Mouse (Mus musculus): ENCODE measurements around the gene Srrm1. TPM values are rescaled to one million over a fixed set of nuclear protein-coding genes. Genes with fewer than 3 reads are reported as not detected.

The Srrm1 gene
- 10 to 100 TPM; 58.8 to 62.3 TPM for total RNA-seq (2021)

DNA sequence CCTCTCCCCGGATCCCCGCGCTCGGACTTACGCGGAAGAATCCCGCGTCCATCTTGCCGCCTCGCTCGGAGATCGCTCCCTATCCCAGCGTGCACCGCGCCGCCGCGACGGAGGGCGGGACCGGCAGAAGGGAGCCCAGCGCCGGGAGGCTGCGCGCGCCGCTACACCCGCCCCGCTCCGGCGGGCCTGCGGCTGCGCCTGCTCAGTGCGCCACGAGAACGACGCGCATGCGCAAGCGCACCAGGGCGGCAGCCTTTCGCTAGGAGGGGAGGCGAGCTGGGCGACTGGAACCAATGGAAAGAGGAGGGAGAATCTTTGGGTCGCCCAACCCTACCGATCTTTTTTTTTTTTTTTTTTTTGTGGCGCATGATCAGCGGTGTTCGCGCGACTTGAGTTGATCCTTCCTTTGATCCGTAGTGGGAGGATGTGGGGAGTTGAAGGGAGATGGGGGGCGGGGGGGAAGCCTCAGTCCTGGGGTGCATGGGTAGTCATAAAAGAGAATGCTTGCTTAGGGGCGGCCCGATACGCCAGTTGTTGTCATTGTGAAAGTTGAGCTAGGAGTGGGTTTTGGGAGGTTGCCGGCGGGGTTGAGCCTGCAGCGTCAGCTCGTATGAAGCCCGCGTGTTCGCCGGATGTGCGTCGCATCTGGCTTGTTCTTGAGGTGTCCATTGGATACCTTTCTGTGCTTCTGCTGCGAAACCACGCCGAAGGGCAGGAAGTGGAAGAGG, at the start of gene Srrm1:
Gene Srrm1 (minus strand): TSS at position 256 of the 728 bp plus-strand sequence.
- intact Hi-C loops (cut with DNase I), result loop anchor here (5.0 kb wide), 1 partner anchor 201 kb away; no protein-coding TSS in a partner anchor
- peak; percentile 99 for DNase-seq (ENCODE audit: low spot score)

DNA sequence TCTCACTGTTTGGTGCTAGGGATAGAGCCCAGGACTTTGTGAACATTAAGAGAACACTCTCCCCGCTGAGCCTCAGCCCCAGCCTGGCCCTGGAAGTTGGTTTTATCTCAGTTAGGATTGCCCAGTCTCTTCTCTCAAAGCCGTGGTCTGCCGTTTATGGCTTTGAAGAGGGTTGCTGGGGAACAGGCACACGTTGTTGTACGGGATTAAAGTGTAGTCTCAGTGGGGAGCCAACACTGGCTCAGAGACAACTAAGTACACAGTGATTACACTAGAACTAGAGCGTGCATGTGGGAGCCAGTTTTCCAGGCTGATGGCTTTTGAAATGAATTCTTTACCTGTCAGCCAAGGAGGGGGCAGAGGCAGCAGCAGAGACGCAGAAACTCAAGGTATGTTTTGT, 48.8 kb upstream of the Srrm1 start:
- intact Hi-C loops (cut with DNase I), result no loop called here
- no peak for DNase-seq (ENCODE audit: low spot score)

DNA sequence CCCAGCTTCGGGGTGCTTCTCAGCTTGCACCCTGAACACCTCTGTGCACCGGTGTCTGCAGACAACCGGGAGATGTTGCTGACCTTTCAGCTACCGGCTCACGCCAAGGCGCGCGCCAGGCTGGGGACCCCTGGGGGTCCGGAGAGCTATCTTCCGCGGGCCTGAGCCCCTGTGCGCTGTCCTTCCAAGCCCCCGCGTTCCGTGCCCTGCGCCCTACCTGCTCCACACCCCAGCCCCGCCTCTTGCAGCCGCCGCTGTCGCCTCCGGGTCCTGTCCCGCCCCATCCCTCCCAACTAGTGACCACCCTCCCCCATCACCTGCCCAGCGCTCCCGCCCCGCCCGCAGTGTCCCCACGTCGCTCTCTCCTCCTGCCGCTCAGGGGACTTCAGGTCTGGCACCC, 44.9 kb upstream of the Srrm1 start, which contains the start of gene Ncmap:
Gene Ncmap (minus strand): TSS at position 237 of the 400 bp plus-strand sequence.
- intact Hi-C loops (cut with DNase I), result no loop called here
- DNase-seq (ENCODE audit: low spot score), result no peak

DNA sequence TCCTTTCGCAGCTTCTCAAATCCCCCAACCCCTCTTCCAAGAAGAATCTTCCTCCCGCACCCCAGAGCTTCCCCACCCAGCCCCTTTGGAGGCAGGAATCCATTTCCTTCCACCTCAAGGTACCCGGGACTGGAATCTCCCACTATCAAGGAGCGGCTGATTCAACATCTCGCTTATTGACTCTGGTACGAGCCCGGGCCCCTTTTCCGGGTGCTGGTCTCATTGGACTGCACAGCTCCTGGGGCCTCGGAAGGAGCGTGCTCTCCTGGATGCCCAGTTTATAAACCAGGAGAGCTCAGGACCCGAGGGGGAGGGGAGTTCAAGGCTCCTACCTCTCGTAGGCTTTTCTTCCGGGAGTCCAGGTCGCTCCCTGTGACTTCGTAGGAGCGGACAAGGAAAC, 44.4 kb upstream of the Srrm1 start:
- DNase-seq (ENCODE audit: low spot score), result no peak
- intact Hi-C loops (cut with DNase I), result no loop called here

DNA sequence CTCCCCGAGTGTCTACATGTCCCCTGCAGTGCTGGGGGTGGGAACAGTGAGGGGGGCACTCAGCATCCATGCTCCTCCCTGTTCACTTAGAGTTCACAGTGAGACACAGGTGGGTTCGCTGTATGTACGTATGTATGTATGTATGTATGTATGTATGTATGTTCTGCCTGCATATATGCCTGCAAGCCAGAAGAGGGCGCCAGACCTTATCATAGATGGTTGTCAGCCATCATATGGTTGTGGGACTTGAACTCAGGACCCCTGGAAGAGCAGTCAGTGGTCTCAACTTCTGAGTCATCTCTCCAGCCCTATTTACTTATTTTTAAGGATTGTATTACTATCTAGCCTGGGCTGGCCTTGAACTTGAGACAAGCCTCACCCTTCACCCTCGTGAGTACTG, 43.2 kb upstream of the Srrm1 start:
- intact Hi-C loops (cut with DNase I), result no loop called here
- no peak for DNase-seq (ENCODE audit: low spot score)

DNA sequence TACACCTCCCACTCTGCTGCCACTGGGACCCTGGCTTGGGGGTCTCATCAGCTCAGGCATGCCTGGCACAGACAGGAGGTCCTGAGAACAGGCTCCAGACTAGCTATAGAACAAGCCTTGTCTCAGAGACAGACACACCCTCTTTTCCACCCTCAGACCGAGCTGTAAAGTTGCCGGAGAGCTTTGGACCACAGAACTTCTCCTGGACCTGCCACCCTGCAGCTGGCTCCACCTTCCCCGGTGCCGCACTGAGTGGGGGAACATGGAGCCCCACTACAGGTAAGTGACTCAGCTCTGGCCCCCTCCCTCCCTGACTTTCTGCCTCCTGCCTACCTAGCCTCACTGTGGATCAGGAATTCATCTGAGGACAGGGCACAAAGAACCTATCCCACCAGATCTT, 42.3 kb upstream of the Srrm1 start:
- no peak for DNase-seq (ENCODE audit: low spot score)
- intact Hi-C loops (cut with DNase I), result no loop called here

DNA sequence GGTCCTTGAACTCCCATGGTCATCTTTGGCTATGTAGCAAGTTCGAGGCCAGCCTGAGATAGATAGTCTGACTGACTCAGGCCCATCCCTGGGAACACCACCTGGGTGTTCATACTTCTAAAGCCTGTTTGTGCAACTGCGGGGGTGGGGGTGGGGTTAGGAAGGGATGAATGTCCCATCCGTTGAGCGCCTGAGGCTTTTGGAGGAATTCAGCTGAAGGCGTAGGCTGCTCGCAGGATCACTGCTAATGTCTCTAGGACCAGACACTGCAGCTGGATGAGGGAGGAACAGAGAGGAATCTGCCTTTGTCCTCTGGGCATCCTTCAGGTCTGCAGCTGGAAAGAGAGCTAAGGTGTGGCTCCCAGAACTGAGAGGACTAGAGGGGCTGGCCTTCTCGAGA, 41.5 kb upstream of the Srrm1 start:
- DNase-seq (ENCODE audit: low spot score), result no peak
- intact Hi-C loops (cut with DNase I), result no loop called here

DNA sequence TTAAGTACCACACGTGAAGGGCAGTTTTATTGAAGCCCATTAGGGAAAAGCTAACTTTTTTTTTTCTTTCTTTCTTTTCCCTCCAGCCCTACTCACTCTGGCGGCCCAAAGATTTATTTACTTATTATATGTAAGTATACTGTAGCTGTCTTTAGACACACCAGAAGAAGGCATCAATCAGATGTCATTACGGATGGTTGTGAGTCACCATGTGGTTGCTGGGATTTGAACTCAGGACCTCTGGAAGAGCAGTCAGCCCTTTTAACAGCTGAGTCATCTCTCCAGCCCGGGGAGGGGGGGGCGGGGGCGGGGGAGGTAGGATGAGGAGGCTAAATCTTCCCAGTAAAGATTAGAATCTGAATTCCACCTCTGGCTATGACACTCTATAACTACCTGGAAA, 40.3 kb upstream of the Srrm1 start:
- DNase-seq (ENCODE audit: low spot score), result no peak

DNA sequence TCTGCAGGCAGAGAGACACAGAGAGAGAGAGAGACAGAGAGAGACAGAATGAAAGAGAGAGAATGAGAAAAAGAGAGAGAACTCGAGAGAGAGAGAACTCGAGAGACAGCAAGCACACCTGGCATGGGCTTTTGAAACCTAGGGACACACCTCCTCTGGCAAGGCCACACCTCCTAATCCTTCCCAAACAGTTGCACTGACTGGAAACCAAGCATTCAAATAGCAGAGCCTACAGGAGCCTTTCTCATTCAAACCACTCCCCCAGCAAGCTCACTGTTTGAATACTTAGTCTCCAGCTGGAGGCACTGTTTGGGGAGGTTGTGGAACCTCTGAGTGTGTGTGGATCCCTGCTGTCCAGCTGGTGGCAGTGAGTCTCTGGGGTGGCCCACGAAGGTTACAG, 39.7 kb upstream of the Srrm1 start:
- intact Hi-C loops (cut with DNase I), result no loop called here
- DNase-seq (ENCODE audit: low spot score), result no peak

More for the DNA sequence above, 40.3 kb upstream of the Srrm1 start:
- intact Hi-C loops (cut with DNase I), result no loop called here

DNA sequence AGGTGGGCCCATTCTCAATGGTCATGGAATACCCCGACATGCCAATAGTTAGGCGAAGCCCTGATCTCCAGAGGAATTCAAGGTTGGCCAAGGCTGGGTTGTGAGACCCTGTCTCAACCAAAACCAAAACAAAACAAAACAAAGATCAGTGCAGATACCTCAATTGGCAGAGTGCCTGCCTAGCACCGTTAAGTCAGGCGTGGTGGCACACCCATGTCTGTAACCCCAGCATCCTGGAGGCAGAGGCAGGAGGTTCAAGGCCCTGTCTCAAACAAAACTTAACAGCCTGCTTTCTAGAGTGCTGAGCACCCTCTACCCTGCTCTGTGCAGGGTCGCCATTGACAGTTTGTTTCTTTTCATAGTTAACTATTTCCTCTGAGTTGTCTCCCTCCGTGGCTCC, 37.9 kb upstream of the Srrm1 start:
- DNase-seq (ENCODE audit: low spot score), result no peak
- intact Hi-C loops (cut with DNase I), result no loop called here

DNA sequence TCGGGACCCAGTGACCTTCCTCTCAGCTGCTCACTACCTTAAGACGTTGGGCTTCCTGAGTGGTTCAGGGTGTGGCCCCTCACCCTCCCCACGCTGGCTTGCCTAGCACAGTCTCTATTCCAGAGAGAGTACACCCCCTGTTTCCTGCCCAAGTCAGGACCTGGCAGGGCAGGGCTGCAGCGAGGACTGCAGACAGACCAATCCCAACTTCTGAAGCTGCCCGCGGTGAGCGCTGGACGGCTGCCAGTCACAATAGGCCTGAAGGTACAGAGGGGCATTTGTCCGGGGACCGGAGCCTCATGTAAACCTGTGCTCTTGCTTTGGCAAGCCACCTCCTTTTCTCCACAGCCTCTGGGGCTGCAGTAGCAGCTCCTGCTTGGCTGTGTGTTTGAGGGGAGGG, 32.5 kb upstream of the Srrm1 start:
- no peak for DNase-seq (ENCODE audit: low spot score)
- intact Hi-C loops (cut with DNase I), result no loop called here

DNA sequence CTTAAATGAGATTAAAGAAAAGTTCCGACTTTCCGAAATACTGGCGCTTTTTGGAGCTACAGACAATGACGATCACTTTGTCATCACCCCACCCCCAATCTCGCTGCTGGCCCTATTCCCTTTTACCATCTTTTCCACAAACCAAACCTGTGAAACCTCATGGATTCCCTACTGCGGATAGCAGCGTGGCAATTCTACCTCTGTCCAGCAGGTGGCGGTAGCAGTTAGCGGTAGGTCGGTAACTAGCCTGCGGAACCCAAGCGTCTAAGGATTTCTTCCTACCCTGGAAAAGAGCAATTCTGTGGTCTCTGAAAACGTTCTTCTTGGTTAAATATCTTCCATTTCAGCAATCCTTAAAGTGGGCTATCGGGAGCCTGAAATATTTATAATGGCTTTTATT, 29.2 kb upstream of the Srrm1 start:
- intact Hi-C loops (cut with DNase I), result loop anchor here (1.0 to 5.0 kb wide), 2 partner anchors 29 to 285 kb away; no protein-coding TSS in a partner anchor
- DNase-seq (ENCODE audit: low spot score), result no peak

DNA sequence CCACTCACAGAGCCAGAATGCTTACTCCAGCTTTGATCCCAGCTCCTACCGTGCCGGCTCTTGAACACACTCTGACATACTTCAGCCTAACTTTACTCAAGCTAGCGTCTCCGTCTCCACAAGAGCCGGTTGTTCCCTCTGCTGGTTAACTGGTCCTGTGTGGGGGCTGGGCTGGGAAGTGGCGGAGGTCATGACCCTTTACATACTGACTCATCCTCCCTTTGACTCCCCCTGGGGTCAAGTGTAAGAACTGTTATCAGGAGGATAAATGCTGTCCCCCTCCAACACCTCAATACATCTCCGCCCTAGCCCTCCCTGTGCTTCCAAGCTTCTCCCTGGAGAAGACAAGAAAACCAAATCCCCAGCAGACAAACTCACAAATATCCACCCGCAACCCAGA, 28.2 kb upstream of the Srrm1 start:
- intact Hi-C loops (cut with DNase I), result loop anchor here (5.0 kb wide), 1 partner anchor 286 kb away; no protein-coding TSS in a partner anchor
- no peak for DNase-seq (ENCODE audit: low spot score)

DNA sequence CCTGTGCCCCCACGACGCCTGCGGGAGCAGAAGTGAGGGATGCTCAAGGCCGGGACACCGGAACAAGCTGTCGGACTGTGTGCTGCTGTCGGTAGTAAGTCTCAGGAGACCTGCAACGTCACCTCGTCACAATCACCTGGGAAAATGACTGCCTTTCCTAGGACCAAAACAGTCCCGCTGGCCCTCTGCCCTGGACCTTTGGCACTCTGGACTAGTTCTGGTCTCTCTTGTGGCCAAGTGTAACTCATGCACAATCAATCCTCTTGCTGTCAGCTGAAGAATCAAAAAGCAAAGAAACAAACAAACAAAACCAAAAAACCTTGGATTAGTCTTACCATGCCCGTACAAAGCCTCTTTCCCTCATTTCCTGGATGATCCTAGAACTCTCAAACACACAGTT, 24.1 kb upstream of the Srrm1 start:
- no peak for DNase-seq (ENCODE audit: low spot score)
- intact Hi-C loops (cut with DNase I), result no loop called here

DNA sequence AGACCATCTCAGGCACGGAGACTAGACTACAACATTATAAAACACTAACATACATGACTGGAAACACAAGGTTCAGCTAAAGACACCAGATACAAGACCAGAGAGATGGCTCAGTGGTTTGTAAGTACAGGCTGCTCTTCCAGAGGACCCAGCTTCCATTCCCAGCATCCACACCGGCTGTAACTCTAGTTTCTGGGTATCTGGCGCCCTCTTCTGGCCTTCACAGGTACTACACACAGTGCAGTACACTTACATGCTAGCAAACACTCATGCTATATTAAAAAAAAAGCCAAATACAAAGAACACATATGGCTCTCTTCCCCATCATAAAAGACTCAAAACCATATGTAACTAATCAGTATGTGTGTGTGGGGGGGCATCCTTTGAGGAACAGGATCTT, 22.3 kb upstream of the Srrm1 start:
- intact Hi-C loops (cut with DNase I), result no loop called here
- no peak for DNase-seq (ENCODE audit: low spot score)

DNA sequence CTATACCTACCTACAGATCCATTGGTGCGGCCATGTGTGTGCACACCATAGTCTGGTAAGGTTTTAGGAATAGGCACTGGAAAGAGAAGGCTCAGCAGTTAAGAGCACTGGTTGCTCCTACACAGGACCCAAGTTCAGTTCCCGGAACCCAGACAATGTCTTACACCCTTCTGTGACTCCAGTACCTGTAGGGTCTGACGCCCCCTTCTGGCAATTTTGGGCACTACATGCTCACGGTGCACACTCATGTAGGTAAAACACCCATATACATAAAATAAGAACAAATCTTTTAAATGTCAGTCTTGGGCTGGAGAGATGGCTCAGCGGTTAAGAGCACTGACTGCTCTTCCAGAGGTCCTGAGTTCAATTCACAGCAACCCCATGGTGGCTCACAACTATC, 20.2 kb upstream of the Srrm1 start:
- intact Hi-C loops (cut with DNase I), result no loop called here
- DNase-seq (ENCODE audit: low spot score), result no peak

DNA sequence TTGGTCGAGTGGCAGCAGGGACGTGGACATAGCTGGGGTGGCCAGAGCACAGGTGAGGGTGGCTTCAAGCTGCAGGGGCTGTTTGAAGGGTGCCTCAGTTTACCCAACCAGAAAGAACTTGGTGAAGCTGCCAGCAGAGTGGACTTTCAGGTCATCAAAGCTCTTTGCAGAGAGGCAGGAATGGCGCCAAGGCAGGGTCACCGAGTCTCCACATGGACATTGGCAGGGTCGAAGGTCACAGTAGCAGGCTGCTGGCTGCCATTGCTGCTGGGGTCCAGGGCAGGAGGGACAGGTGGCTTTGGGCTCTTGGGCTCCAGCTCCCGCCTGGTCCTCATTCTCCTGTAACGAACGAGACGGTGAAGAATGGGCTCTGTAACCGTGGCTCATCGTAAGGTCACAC, 17.3 kb upstream of the Srrm1 start:
- intact Hi-C loops (cut with DNase I), result no loop called here
- no peak for DNase-seq (ENCODE audit: low spot score)

DNA sequence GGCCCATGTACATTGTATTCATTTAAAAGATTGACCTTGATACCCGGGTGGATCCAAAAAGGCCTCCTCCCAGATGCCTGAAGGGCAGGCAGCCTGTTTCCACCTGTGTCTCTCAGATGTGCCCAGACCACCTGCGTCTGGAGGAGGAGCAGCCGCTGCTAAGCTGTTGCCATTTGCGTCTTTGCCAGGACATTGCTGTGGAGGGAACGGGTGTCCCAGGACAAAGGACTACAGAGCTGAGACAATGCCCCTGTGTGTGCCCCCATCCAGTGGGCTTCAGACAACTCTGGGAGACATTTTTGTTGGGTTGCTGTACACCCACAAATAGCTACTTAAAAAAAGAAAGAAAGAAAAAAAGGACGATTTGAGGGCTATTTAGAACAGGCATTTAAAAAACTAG, 9.7 kb upstream of the Srrm1 start:
- no peak for DNase-seq (ENCODE audit: low spot score)
- intact Hi-C loops (cut with DNase I), result no loop called here

DNA sequence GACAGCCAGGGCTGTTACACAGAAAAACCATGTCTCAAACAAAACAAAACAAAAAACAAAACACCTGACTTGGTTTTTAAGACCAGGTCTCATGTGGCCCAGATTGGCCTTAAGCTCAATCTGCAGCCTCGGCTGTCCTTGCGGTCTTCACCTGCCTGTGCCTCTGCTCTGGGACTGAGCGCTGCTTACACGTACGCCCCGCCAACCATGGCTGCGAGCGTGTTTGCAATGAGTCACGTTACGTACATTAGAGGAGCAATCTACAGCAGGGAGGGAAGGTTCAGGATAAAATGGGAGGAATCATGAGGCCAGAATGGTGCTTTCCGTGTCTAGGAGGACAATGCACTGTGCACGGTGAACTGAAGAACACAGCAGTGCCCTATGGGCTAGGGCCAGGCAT, 8.6 kb upstream of the Srrm1 start:
- intact Hi-C loops (cut with DNase I), result no loop called here
- DNase-seq (ENCODE audit: low spot score), result no peak

DNA sequence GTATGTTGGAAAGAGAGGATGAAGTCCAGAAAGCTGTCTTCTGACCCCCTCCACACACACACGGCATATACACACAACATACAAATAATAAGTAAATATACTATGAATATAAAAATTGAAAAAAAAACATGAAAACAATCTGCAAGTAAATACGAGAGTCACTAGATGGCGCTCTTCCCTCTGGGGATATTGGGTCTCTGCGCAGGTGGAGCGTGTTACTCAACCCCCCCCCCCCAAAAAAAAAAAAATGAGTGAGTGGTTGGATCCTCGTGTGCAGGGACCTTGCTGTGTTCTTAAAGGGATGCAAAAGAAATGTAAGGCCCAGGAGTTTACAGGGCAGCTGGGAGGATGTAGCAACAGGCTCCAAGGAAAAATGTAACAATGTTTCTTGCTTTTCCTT, 5.6 kb upstream of the Srrm1 start:
- DNase-seq (ENCODE audit: low spot score), result no peak
- intact Hi-C loops (cut with DNase I), result no loop called here

DNA sequence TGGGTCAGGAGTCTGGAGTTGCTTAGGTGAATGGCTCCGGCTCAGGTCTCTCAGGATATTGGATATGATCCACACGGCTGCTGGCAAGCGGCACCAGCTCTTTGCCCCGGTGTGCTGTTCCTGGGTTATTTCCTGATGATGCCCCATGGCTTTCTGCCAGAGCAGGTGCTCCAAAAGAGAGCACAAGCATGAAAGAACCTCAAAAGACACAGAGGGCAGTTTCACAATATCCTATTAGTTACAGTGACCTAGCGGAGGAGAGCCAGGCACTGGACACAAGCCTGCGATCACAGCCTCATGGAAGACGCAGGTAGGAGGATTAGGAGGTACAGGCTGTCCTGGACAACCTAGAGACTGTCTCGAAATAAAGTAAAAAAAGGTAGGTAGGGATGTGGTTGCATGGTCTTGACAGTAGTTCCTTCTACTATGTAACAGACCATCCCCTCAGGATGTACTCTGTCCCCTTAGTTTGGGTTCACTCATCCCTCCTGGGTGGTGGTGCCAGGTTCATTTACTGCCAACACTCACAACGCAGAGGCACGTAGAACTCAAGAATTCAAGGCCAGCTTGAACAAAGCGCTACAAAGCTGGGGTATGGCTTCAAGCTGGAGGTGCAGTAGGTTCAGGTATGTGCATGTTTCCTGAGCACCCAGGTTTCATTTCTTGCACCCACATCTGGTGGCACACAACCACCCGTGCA, 4.2 kb upstream of the Srrm1 start:
- intact Hi-C loops (cut with DNase I), result no loop called here
- no peak for DNase-seq (ENCODE audit: low spot score)
